Mouse (Mus musculus): ENCODE data around the gene Zic1. TPM values are rescaled to one million over a fixed set of nuclear protein-coding genes. Genes with fewer than 3 reads are reported as not detected.

Gene Zic1
- polyA plus RNA-seq, 1 experiment, result not detected

- H3K36me3 ChIP-seq (ENCODE audit: control insufficient read depth, insufficient read depth, low read length), result no peaks in the 10 kb centered on the region
- peaks cover 66% of the 10 kb centered on the region for H3K27me3 ChIP-seq (ENCODE audit: control insufficient read depth, insufficient read depth, low read length)
- no peak overlapping the region for H3K27ac ChIP-seq (ENCODE audit: insufficient read depth, low read depth, low read length)
- WGBS, result 6% methylated on average over 28 of the region's 28 CpGs
- TF ChIP-seq POLR2A (IDR thresholded peaks at IDR 0.05; ENCODE audit: low read depth, low read length) (no peak), CTCF (IDR thresholded peaks at IDR 0.05; ENCODE audit: extremely low read depth, insufficient read length, insufficient replicate concordance, low read depth, low read length) (no peak)
- no peaks in the 10 kb centered on the region; the same call in 1 of the 2 replicates for H3K4me1 ChIP-seq (ENCODE audit: control insufficient read depth, insufficient read depth, insufficient read length, low read length)
- H3K4me3 ChIP-seq (ENCODE audit: low read depth, low read length), result no peak overlapping the region
Measured at GRCm38 (mm10) chr9:91383441-91384135, 18.0 kb upstream of the Zic1 start.

- H3K27me3 ChIP-seq (ENCODE audit: control insufficient read depth, insufficient read depth, low read length), result peaks cover 71% of the 10 kb centered on the region
- H3K4me1 ChIP-seq (ENCODE audit: control insufficient read depth, insufficient read depth, insufficient read length, low read length), result no peaks in the 10 kb centered on the region; the same call in 1 of the 2 replicates
- H3K27ac ChIP-seq (ENCODE audit: insufficient read depth, low read depth, low read length), result no peak overlapping the region
- H3K36me3 ChIP-seq (ENCODE audit: control insufficient read depth, insufficient read depth, low read length), result no peaks in the 10 kb centered on the region
- 6% methylated on average over 24 of the region's 24 CpGs for WGBS
- no peak for TF ChIP-seq CTCF (IDR thresholded peaks at IDR 0.05; ENCODE audit: extremely low read depth, insufficient read length, insufficient replicate concordance, low read depth, low read length)
- TF ChIP-seq POLR2A (IDR thresholded peaks at IDR 0.05; ENCODE audit: low read depth, low read length), result no peak
- H3K4me3 ChIP-seq (ENCODE audit: low read depth, low read length), result no peak overlapping the region
Measured at GRCm38 (mm10) chr9:91382471-91383255, 17.1 kb upstream of the Zic1 start.

GRCm38 (mm10) chr9:91382111-91382379 lies 16.4 kb upstream of the Zic1 start:
- Histone ChIP-seq H3K4me1 (ENCODE audit: control insufficient read depth, insufficient read depth, insufficient read length, low read length) (no peaks in the 10 kb centered on the region; the same call in 1 of the 2 replicates), H3K4me3 (ENCODE audit: low read depth, low read length) (no peak overlapping the region), H3K27ac (ENCODE audit: insufficient read depth, low read depth, low read length) (no peak overlapping the region), H3K36me3 (ENCODE audit: control insufficient read depth, insufficient read depth, low read length) (no peaks in the 10 kb centered on the region), H3K27me3 (ENCODE audit: control insufficient read depth, insufficient read depth, low read length) (peaks cover 71% of the 10 kb centered on the region)
- WGBS, result 7% methylated on average over 2 of the region's 2 CpGs
- TF ChIP-seq CTCF (IDR thresholded peaks at IDR 0.05; ENCODE audit: extremely low read depth, insufficient read length, insufficient replicate concordance, low read depth, low read length), result no peak
- no peak for TF ChIP-seq POLR2A (IDR thresholded peaks at IDR 0.05; ENCODE audit: low read depth, low read length)

GRCm38 (mm10) chr9:91381284-91382110 lies 15.9 kb upstream of the Zic1 start:
- Histone ChIP-seq H3K27me3 (ENCODE audit: control insufficient read depth, insufficient read depth, low read length) (peaks cover 69% of the 10 kb centered on the region), H3K36me3 (ENCODE audit: control insufficient read depth, insufficient read depth, low read length) (no peaks in the 10 kb centered on the region), H3K4me1 (ENCODE audit: control insufficient read depth, insufficient read depth, insufficient read length, low read length) (no peaks in the 10 kb centered on the region; the same call in 1 of the 2 replicates), H3K4me3 (ENCODE audit: low read depth, low read length) (peak overlapping the region; percentile 52), H3K27ac (ENCODE audit: insufficient read depth, low read depth, low read length) (no peak overlapping the region)
- no peak for TF ChIP-seq POLR2A (IDR thresholded peaks at IDR 0.05; ENCODE audit: low read depth, low read length)
- TF ChIP-seq CTCF (IDR thresholded peaks at IDR 0.05; ENCODE audit: extremely low read depth, insufficient read length, insufficient replicate concordance, low read depth, low read length), result no peak
- 2% methylated on average over 74 of the region's 76 CpGs for WGBS

DNA sequence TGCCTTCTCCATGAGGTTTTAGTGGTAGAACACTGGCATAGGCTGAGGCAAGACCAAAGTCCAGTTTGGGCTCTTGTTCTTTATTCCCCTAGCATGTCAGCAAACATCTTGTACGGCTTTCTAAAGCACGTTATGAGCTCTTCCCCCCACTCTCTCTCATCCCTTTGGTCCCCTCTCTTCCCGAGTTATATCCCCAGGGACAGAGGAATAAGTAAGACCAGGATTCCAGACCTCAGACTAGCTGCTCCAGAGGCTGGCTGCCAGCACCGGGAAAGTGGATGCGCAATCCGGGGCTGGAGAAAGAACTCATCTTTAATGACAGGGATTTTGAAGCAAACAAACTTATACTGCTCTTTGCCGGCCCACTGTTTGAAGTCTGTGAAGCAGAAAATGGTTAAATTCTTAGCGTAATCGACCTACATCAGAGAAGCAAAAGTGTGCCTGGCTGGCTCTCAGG lies 14.9 kb upstream of the Zic1 start:
- H3K36me3 ChIP-seq (ENCODE audit: control insufficient read depth, insufficient read depth, low read length), result no peaks in the 10 kb centered on the region
- 2% methylated on average over 9 of the region's 9 CpGs for WGBS
- TF ChIP-seq CTCF (IDR thresholded peaks at IDR 0.05; ENCODE audit: extremely low read depth, insufficient read length, insufficient replicate concordance, low read depth, low read length) (no peak), POLR2A (IDR thresholded peaks at IDR 0.05; ENCODE audit: low read depth, low read length) (no peak)
- H3K27me3 ChIP-seq (ENCODE audit: control insufficient read depth, insufficient read depth, low read length), result peaks cover 60% of the 10 kb centered on the region
- H3K4me3 ChIP-seq (ENCODE audit: low read depth, low read length), result no peak overlapping the region
- no peak overlapping the region for H3K27ac ChIP-seq (ENCODE audit: insufficient read depth, low read depth, low read length)
- H3K4me1 ChIP-seq (ENCODE audit: control insufficient read depth, insufficient read depth, insufficient read length, low read length), result no peaks in the 10 kb centered on the region; the same call in 1 of the 2 replicates

DNA sequence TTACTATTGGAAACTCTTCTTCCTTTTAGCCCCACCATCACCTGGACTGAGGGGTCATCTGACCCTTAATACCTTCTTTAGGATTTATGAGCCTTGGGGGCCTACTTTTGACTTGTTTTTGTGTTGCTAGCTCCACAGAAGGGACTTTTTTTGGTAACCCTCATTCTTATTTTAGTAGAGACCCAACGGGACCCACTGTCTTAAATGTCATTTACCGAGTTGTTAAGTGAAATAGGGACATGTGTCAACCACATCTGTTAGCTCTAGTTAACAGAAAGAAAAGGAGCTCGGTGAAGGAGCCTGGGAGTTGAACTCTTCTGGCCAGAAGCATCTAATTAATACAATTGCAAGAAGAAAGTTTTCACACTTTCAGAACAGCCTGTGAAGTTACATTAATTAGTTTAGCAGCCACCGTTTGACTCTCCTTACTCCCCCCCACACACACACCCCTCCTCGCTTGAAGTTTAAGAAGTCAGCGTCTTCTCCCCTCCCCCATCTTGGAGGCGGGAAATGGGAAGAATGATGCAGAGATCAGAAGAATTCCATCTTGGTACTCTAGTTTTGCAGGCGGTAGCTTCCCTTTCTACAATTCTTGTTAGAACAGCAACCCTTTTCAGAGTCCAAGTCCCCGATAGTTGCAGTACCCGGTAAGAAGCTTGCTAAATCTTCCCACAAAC lies 14.3 kb upstream of the Zic1 start:
- Histone ChIP-seq H3K27ac (ENCODE audit: insufficient read depth, low read depth, low read length) (no peak overlapping the region), H3K27me3 (ENCODE audit: control insufficient read depth, insufficient read depth, low read length) (peaks cover 56% of the 10 kb centered on the region), H3K4me3 (ENCODE audit: low read depth, low read length) (no peak overlapping the region), H3K4me1 (ENCODE audit: control insufficient read depth, insufficient read depth, insufficient read length, low read length) (no peaks in the 10 kb centered on the region; the same call in 1 of the 2 replicates), H3K36me3 (ENCODE audit: control insufficient read depth, insufficient read depth, low read length) (no peaks in the 10 kb centered on the region)
- TF ChIP-seq CTCF (IDR thresholded peaks at IDR 0.05; ENCODE audit: extremely low read depth, insufficient read length, insufficient replicate concordance, low read depth, low read length), result no peak
- TF ChIP-seq POLR2A (IDR thresholded peaks at IDR 0.05; ENCODE audit: low read depth, low read length), result no peak
- whole genome bisulfite sequencing, result 4% methylated on average over 10 of the region's 10 CpGs
